Mouse (Mus musculus): ENCODE measurements around the gene St7l. TPM values are rescaled to one million over a fixed set of nuclear protein-coding genes. Genes with fewer than 3 reads are reported as not detected.

Gene St7l
- 29.9 and 30.2 TPM in 2 replicates for polyA plus RNA-seq (2015; fragmentation: Nextera tagmentation; extraction: Ambion mirVana)

DNA sequence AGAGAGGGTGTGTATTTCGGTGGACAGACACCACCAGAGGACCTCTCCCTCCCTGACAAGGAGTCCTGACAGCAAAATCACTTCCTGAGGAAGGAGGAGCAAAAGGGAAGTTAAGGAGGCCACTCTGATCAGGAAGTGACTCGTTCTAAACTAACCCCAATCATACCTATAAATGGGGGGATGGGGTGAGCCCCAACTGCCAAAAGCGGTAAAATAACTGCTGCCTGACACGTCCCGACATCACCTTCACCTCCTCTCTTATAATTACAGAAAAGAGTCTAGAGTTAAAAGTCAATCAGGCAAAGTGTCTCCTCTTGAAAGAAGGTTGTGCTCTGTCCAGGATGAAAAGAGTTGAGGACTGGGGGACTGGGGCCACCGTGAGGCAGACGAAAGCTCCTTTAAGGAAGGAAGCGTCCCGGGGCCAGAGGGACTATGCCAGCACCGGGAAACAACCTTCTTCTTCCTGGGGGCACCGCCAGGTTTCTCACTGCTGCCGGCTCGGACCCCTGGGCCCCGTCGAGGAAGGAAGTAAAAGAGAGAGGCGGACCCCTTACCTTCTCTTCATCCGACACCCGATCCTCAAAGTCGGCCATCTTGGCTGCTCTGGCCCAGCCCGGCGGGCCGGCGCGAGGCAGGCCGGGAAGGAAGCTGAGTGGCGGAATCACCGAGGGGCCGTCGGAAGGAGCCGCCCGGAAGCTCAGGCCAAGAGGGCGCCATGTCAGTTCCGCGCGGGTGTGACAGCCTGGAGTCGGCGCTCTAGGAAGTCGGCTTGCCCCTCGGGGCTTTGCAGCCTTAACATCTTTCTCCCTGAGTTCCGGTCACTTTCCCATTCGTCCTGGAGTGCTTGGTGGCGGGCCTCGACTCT, at the start of gene St7l, which contains the start of gene Capza1:
Gene St7l, plus strand, starts transcription at position 220 of the 865 bp plus-strand sequence.
Gene Capza1, minus strand, starts transcription at position 720 of the 865 bp plus-strand sequence.
- Histone ChIP-seq H3K27me3 (replicated peaks; ENCODE audit: control insufficient read depth, insufficient read depth, low read length) (no peaks in the 10 kb centered on the region), H3K9me3 (ENCODE audit: control insufficient read depth, low read length) (no peaks in the 10 kb centered on the region), H3K36me3 (ENCODE audit: control insufficient read depth, insufficient read depth, low read length) (no peaks in the 10 kb centered on the region), H3K4me3 (ENCODE audit: low read length) (peak within 1 kb of the TSS; percentile 91), H3K4me1 (ENCODE audit: control insufficient read depth, insufficient read depth, low read depth, low read length) (peaks cover 22% of the 10 kb centered on the region), H3K4me2 (ENCODE audit: low read length) (peak within 1 kb of the TSS; percentile 78), H3K27ac (ENCODE audit: low read depth, low read length) (peak within 1 kb of the TSS; percentile 97), H3K9ac (ENCODE audit: low read depth, low read length) (peak within 1 kb of the TSS; percentile 93)
- under 1% methylated on average over 42 of the region's 43 CpGs for WGBS
- peak; percentile 97 for ATAC-seq

- Histone ChIP-seq H3K9ac (ENCODE audit: low read depth, low read length) (no peak overlapping the region), H3K9me3 (ENCODE audit: control insufficient read depth, low read length) (no peaks in the 10 kb centered on the region), H3K4me3 (ENCODE audit: low read length) (no peak overlapping the region), H3K27ac (ENCODE audit: low read depth, low read length) (no peak overlapping the region), H3K27me3 (replicated peaks; ENCODE audit: control insufficient read depth, insufficient read depth, low read length) (no peaks in the 10 kb centered on the region), H3K4me2 (ENCODE audit: low read length) (no peak overlapping the region), H3K4me1 (ENCODE audit: control insufficient read depth, insufficient read depth, low read depth, low read length) (peaks cover 10% of the 10 kb centered on the region), H3K36me3 (ENCODE audit: control insufficient read depth, insufficient read depth, low read length) (no peaks in the 10 kb centered on the region)
- no peak for ATAC-seq
- WGBS: 95% methylated on average over 1 of the region's 1 CpGs
Observed at GRCm38 (mm10) chr3:104814746-104815145, 49.1 kb upstream of the St7l start.

- H3K27ac ChIP-seq (ENCODE audit: low read depth, low read length): no peak overlapping the region
- no peak overlapping the region for H3K4me2 ChIP-seq (ENCODE audit: low read length)
- 86% methylated on average over 2 of the region's 2 CpGs for WGBS
- no peaks in the 10 kb centered on the region for H3K9me3 ChIP-seq (ENCODE audit: control insufficient read depth, low read length)
- ATAC-seq: no peak
- H3K27me3 ChIP-seq (replicated peaks; ENCODE audit: control insufficient read depth, insufficient read depth, low read length): no peaks in the 10 kb centered on the region
- peaks cover 10% of the 10 kb centered on the region for H3K4me1 ChIP-seq (ENCODE audit: control insufficient read depth, insufficient read depth, low read depth, low read length)
- H3K9ac ChIP-seq (ENCODE audit: low read depth, low read length): no peak overlapping the region
- H3K36me3 ChIP-seq (ENCODE audit: control insufficient read depth, insufficient read depth, low read length): no peaks in the 10 kb centered on the region
- H3K4me3 ChIP-seq (ENCODE audit: low read length): no peak overlapping the region
Observed at GRCm38 (mm10) chr3:104815346-104815745, 48.5 kb upstream of the St7l start.

DNA sequence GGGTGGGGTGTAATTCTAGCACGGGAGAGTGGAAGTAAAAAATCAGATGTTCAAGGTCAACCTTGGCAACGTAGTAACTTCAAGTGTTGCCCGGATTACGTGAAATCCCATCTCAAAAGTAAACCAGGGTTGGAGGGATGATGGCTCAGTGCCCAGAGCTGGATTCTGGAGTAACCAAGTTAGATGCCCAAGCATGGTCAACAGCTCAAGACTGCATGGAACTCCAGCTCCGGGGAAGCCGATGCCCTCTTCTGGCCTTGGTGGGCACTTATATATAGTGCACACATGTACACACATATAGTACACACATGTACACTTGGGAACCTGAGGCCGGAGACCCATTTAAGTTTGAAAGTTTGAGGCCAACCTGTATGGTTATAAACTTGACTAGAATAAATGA, 47.7 kb upstream of the St7l start:
- Histone ChIP-seq H3K27me3 (replicated peaks; ENCODE audit: control insufficient read depth, insufficient read depth, low read length) (no peaks in the 10 kb centered on the region), H3K4me3 (ENCODE audit: low read length) (no peak overlapping the region), H3K4me2 (ENCODE audit: low read length) (no peak overlapping the region), H3K9me3 (ENCODE audit: control insufficient read depth, low read length) (no peaks in the 10 kb centered on the region), H3K4me1 (ENCODE audit: control insufficient read depth, insufficient read depth, low read depth, low read length) (peaks cover 10% of the 10 kb centered on the region), H3K27ac (ENCODE audit: low read depth, low read length) (no peak overlapping the region), H3K36me3 (ENCODE audit: control insufficient read depth, insufficient read depth, low read length) (no peaks in the 10 kb centered on the region), H3K9ac (ENCODE audit: low read depth, low read length) (no peak overlapping the region)
- no peak for ATAC-seq
- 98% methylated on average over 7 of the region's 7 CpGs for WGBS

- ATAC-seq: peak; percentile 87
- Histone ChIP-seq H3K27me3 (replicated peaks; ENCODE audit: control insufficient read depth, insufficient read depth, low read length) (no peaks in the 10 kb centered on the region), H3K9me3 (ENCODE audit: control insufficient read depth, low read length) (no peaks in the 10 kb centered on the region), H3K4me1 (ENCODE audit: control insufficient read depth, insufficient read depth, low read depth, low read length) (peaks cover 10% of the 10 kb centered on the region), H3K9ac (ENCODE audit: low read depth, low read length) (peak overlapping the region; percentile 89), H3K27ac (ENCODE audit: low read depth, low read length) (peak overlapping the region; percentile 74), H3K4me2 (ENCODE audit: low read length) (peak overlapping the region; percentile 98), H3K36me3 (ENCODE audit: control insufficient read depth, insufficient read depth, low read length) (no peaks in the 10 kb centered on the region), H3K4me3 (ENCODE audit: low read length) (peak overlapping the region; percentile 89)
- under 1% methylated on average over 44 of the region's 46 CpGs for WGBS
Observed at GRCm38 (mm10) chr3:104817481-104817990, 46.3 kb upstream of the St7l start.

DNA sequence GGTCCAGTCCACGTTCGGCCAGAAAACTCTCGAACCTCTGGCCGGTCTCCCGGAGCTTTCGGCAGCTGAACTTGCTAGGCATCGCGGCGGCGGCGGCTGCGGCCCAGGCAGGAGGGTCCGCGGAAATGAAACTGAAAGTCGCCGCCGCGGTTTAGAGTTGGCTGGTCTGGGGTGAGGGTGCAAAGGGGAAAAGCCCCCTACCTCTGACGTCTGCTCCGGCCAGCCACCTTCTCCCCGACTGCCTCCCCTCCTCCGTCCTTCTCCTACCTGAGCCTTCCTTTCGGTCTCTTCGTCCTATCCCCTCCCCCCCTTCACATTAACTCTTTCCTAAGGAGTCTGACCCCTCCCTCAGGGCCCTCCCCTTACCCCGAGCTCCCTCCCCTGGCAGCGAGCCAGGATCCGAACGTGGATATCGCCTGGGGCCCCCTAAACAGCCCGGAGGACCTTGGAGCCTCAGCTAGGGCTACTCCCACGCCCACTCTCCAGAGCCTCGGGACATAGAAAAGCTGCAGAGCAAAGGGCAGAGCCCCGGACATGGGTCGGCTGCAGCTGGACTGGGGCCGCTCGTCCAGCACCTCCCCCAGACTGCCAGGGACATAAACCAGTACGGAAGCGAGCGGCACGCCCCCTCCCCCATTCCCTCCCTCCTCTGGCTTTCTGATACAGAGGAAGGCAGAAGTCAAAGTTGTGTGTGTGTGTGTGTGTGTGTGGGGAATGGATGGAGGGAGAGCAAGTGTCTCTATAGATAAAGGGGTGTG, 45.6 kb upstream of the St7l start, which contains the start of gene Mov10:
Gene Mov10, minus strand, starts transcription at position 573 of the 758 bp plus-strand sequence.
- H3K9me3 ChIP-seq (ENCODE audit: control insufficient read depth, low read length): no peaks in the 10 kb centered on the region
- under 1% methylated on average over 40 of the region's 40 CpGs for WGBS
- H3K4me3 ChIP-seq (ENCODE audit: low read length): peak within 1 kb of the TSS; percentile 89
- peak within 1 kb of the TSS; percentile 98 for H3K4me2 ChIP-seq (ENCODE audit: low read length)
- H3K27ac ChIP-seq (ENCODE audit: low read depth, low read length): peak within 1 kb of the TSS; percentile 74
- ATAC-seq: peak; percentile 79
- H3K9ac ChIP-seq (ENCODE audit: low read depth, low read length): peak within 1 kb of the TSS; percentile 89
- H3K4me1 ChIP-seq (ENCODE audit: control insufficient read depth, insufficient read depth, low read depth, low read length): peaks cover 10% of the 10 kb centered on the region
- no peaks in the 10 kb centered on the region for H3K27me3 ChIP-seq (replicated peaks; ENCODE audit: control insufficient read depth, insufficient read depth, low read length)
- no peaks in the 10 kb centered on the region for H3K36me3 ChIP-seq (ENCODE audit: control insufficient read depth, insufficient read depth, low read length)

GRCm38 (mm10) chr3:104818749-104819134, 45.1 kb upstream of the St7l start:
- no peak overlapping the region for H3K27ac ChIP-seq (ENCODE audit: low read depth, low read length)
- peak overlapping the region; percentile 89 for H3K4me3 ChIP-seq (ENCODE audit: low read length)
- peak overlapping the region; percentile 98 for H3K4me2 ChIP-seq (ENCODE audit: low read length)
- H3K4me1 ChIP-seq (ENCODE audit: control insufficient read depth, insufficient read depth, low read depth, low read length): peaks cover 10% of the 10 kb centered on the region
- WGBS: 5% methylated on average over 3 of the region's 3 CpGs
- H3K9me3 ChIP-seq (ENCODE audit: control insufficient read depth, low read length): no peaks in the 10 kb centered on the region
- peak overlapping the region; percentile 89; the same call in 1 of the 2 replicates for H3K9ac ChIP-seq (ENCODE audit: low read depth, low read length)
- H3K27me3 ChIP-seq (replicated peaks; ENCODE audit: control insufficient read depth, insufficient read depth, low read length): no peaks in the 10 kb centered on the region
- no peaks in the 10 kb centered on the region for H3K36me3 ChIP-seq (ENCODE audit: control insufficient read depth, insufficient read depth, low read length)
- no peak for ATAC-seq

- H3K36me3 ChIP-seq (ENCODE audit: control insufficient read depth, insufficient read depth, low read length): 0 out of 2 replicates have a peak, but pooled peaks cover under 1% of the 10 kb centered on the region
- no peak overlapping the region for H3K4me3 ChIP-seq (ENCODE audit: low read length)
- 52% methylated on average over 1 of the region's 1 CpGs for WGBS
- no peak overlapping the region for H3K27ac ChIP-seq (ENCODE audit: low read depth, low read length)
- no peak for ATAC-seq
- H3K9ac ChIP-seq (ENCODE audit: low read depth, low read length): no peak overlapping the region
- peaks cover 10% of the 10 kb centered on the region for H3K4me1 ChIP-seq (ENCODE audit: control insufficient read depth, insufficient read depth, low read depth, low read length)
- no peaks in the 10 kb centered on the region for H3K9me3 ChIP-seq (ENCODE audit: control insufficient read depth, low read length)
- no peaks in the 10 kb centered on the region for H3K27me3 ChIP-seq (replicated peaks; ENCODE audit: control insufficient read depth, insufficient read depth, low read length)
- H3K4me2 ChIP-seq (ENCODE audit: low read length): no peak overlapping the region
Observed at GRCm38 (mm10) chr3:104820426-104820825, 43.4 kb upstream of the St7l start.
